Mouse (Mus musculus) adrenal gland, adult 8-10 months (tissue): ENCODE results near the gene Tank. TPM values are rescaled to one million over a fixed set of nuclear protein-coding genes. Genes with fewer than 3 reads are reported as not detected.

Experiments
- DNase-seq: peaks from one replicate; pipeline ENCODE4 v3.0.0; 2022
- total RNA-seq, 4 experiments: library from RNA; stranded (reverse); gene quantifications; 2 replicates each; pipeline ENCODE4 v1.2.4; 2022

The Tank gene
- total RNA-seq, 4 experiments from 2014 or later = 36.1 to 43.8 (median 39.6) TPM

- no peak for DNase-seq
Observed at GRCm38 (mm10) chr2:61580555-61581080, 2.2 kb downstream of the Tank start.

- peak; percentile 15 for DNase-seq
Observed at GRCm38 (mm10) chr2:61582578-61583315, 4.4 kb downstream of the Tank start.

- no peak for DNase-seq
Observed at GRCm38 (mm10) chr2:61585447-61585846, 7.1 kb downstream of the Tank start.

DNA sequence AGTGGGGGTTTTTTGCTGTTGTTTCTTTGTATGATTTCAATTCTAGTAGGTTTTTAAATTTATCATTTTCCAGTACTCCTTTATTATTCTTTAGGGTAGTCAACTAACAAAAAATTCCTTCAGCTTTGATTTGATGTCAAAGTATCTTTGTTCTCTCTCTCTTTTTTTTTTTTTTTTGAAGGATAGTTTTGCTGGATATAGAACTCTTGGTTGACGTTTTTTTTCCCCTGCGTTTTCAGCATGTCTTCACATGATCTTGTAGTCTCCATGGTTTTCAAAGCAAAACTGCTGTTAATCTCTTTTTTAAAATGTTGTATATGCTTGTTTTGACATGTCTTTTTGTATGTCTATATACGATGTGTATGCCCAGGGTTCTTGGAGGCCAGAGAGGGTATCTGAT is 7.8 kb downstream of the Tank start:
- no peak for DNase-seq

GRCm38 (mm10) chr2:61590751-61591150 is 12.4 kb downstream of the Tank start:
- DNase-seq = no peak

- DNase-seq = no peak
Observed at GRCm38 (mm10) chr2:61592095-61592494, 13.7 kb downstream of the Tank start.

DNA sequence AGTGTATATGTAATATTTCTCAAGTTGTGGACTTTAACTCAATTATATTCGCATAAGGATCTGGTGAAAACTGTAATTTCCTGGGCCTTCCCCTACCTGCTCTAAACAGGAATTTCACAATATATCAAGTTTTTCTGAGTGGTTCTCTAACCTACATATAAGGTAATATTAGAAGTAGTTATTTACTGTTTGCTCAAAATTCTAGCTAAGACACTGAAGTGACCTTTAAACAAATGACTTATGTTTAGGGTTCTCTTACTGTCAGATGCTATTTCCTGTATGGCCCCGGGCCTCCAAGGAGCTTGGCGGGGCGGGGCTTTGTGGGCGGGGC is 14.3 kb downstream of the Tank start:
- DNase-seq = no peak

- peak; percentile 91 for DNase-seq
Observed at GRCm38 (mm10) chr2:61593030-61593811, 14.8 kb downstream of the Tank start.

- DNase-seq = no peak
Observed at GRCm38 (mm10) chr2:61593871-61594304, 15.5 kb downstream of the Tank start.

DNA sequence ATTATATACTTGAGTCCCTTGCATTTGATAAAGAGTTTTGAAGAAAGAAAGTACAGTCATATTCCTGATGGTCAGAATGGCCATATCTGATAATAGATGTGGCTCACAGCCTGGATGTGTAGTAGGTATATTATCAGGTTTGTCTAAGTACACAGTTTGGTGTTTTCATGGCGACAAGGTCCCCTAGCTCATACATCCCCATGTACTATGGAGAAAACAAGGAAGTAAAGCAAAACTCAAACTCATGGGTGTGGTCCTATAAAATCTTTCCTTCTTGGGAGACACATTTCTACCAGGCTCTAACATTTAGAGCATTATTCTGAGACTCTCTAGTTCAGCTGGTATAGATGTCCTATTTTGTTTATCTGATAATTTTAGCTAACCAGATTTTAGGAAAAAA is 21.3 kb downstream of the Tank start:
- no peak for DNase-seq

DNA sequence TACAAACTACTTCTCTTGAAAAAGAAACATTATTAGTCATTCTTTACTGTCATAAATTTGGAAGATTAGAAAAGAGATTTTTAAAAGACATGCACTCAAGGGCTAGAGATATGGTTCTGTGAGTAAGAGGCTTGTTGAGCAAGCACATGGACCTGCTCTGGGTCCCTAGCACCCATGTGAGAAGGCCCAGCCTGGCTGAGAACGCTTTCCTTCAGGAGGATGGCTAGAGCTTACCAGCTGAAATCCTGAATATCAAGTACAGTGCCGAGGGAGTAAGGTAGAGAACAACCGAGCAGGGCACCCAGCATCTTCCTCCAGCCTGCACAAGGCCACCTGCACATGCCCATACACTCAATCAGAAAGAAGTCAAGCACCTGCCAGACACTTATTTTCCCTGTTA is 25.1 kb downstream of the Tank start:
- no peak for DNase-seq

DNA sequence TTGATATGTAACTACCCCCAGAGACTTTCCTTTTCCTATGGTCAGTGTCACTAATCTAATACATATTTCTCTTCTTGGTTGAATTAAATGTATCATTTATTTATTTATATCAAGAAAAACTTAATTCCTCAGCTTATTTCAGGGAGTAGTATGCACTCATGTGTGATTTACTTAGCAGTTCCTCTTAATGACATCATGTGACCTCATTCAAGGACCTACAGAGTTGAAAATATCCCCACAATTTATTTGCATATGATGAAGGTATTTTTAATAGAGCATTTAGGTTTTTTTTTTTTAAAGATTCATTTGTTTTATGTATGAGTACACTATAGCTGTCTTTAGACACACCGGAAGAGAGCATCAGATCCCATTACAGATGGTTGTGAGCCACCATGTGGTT is 28.6 kb downstream of the Tank start:
- no peak for DNase-seq

GRCm38 (mm10) chr2:61623996-61624395 is 45.6 kb downstream of the Tank start:
- no peak for DNase-seq

GRCm38 (mm10) chr2:61630864-61631555 is 52.6 kb downstream of the Tank start:
- DNase-seq = no peak

- no peak for DNase-seq
Observed at GRCm38 (mm10) chr2:61635099-61635498, 56.7 kb downstream of the Tank start.

- DNase-seq = no peak
Observed at GRCm38 (mm10) chr2:61638182-61638581, 59.8 kb downstream of the Tank start.

DNA sequence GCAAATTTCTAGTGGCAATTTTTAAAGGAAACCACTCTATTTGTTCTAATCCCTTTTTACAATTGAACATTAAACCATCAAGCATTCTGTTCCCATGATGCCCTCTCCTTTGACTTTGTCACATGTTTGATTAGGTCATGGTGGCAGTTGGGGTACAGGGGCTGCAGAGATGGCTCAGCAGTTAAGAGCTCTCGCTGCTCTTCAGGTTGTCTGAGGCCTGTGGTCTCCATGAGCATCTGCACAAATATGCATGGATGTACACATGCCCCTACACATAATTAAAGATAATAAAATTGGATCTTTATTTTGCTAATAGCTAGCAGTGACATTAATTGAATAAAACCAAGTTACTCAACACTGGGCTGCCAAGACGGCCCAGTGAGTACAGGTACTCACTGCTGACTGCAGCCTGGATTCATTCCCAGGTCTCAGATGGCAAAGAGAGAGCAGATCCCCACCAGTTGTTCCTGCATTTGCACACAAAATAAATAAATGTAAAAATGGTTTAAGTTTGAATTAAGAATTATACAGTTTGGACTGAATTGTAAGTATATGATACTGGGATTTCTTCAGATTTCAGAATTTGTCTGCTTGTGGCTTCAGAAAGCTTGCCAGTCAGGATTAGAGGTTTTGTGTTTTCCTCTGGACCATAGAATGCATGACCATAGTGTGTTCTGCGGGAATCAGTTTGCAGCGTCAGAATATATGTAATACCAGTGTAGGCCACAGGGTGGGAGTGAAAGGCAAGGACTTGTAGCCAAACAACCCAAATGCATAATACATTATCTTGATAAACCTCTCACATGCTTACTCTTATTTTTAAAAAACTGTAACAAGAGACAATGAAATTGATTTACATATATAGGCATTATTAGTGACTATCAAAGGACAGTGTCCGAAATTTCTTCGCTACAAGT is 64.3 kb downstream of the Tank start:
- no peak for DNase-seq

DNA sequence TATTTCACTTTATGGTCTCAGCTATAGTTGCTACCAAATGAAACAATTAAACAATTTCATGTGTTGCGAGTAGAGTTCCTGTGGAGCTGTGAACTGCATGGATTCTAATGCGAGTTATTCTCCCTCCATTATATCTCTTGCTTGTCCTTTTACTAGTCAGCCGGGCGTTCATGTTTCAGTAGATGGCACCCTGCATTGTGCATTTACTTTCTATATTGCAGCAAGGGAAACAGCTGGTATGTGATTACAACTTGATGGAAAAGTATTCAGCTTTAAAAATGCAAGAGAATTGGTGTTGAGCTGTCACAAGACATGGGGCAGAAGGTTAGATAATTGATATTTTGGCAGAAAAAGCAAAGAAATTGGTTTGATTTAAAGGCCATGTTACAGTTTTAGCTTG is 72.8 kb downstream of the Tank start:
- DNase-seq = no peak

DNA sequence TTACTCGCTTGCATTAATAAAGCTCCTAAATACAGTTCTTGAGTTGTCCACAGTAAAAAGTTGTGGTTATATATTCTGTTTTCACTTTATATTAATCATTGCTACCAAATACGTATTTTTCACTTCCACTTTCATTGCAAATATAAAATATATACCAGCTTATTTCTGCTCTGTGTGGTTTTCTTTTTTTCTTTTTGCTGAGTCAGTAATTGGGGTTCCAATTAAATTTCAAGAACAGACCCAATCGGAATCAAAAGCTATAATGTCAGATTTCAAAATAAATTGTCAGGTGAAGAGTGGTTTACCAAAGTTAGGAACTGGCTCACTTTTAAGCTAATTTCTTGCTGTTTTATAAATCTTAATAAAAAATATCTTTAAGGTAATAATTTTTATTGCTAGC is 73.3 kb downstream of the Tank start:
- no peak for DNase-seq

- DNase-seq = no peak
Observed at GRCm38 (mm10) chr2:61655046-61655381, 76.6 kb downstream of the Tank start.

DNA sequence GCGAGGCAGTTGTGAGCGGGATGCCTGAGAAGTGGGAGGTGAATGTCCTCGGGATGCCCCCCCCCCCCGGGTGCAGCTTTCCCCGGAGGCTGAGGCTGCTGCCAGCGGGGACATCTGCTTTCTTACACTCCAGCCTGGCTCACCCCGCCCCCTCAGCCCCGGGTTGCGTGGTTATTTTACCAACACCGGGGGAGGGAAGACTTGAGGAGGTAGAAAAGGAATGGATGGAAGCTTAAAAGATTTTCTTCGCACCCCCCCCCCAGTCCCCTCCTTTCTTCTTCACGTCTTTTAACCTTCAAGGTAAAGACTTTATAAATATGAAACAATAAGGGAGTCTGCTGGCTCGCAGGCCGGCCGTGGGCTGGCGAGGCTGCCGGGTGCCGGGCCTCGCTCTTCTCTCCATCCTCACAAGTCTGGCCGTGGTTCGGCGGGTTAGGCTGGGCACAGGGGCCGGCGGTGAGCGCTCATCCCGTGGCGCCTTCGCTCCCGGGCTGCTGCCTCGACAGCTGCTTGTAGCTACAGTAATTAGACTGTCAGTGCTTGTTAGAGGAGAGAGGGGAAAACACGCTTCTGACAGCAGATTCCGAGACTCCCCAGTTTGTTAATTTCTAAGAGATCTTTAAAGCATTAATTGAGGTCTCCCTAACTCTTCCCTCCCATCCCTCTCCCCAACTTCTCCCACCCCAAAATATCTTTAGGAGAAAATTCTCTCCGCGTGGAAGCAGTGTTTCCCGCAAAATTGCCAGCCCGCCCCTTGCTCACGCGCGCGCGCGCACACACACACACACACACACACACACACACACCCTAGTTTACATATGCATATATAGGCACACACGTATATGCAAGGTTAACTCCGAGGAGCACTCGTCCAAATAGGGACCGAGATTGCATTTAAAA is 77.2 kb downstream of the Tank start:
- no peak for DNase-seq
